Mouse (Mus musculus) forelimb bud, embryonic 11.5 days (tissue): ENCODE measurements at regions not wholly inside any gene's neighbourhood (a gene's known extent, or its start where the extent isn't known, plus 50 kb on each side); places are given as distances from the start of the nearest gene placed in this dataset.

Experiments used
- DNase-seq: peaks from one replicate; pipeline ENCODE4 v3.0.0-alpha.2; 2012; ENCODE audit warnings: low read depth, low spot score

DNA sequence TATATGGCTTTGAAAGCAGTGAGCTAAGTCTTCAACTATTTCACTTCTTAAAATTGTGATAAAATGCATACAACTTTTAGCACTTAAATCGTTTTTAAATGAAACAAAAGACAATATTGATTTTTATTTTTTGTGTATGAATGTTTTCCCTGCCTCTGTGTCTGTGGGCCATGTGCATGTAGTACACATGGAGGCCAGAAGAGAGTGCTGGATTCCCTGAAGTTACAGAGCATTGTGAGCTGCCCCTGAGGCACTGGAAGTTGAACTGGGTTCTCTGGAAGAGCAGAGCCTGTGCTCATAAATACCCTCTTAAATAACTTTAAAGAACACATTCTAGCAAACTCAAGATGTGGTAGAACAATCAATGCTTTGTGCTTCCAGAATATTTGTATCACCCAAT is 61.8 kb upstream of the Gm6812 start:
- peak; percentile 21 for DNase-seq

- DNase-seq = no peak
Measured at GRCm38 (mm10) chrX:68953298-68953697, 60.4 kb upstream of the Gm6812 start.

DNA sequence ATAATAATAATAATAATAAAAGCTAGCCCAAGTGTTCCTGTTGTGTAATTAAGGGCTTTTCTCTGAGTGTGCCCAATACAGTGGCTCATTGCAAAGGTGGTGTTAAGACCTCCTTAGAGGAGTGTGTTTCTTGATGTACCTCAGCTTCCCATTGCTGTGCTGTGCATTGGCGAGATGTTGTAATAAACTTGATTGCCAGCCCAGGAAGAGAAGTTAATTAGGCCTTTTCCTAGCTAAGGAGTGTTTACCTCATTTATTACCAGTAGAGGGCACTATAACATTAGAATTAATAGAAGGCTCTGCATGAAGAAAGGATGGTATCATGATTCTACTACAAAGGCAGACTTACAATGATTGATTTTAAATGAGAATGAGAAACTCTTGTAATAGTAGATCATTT is 57.9 kb upstream of the Gm6812 start:
- peak; percentile 13 for DNase-seq

DNA sequence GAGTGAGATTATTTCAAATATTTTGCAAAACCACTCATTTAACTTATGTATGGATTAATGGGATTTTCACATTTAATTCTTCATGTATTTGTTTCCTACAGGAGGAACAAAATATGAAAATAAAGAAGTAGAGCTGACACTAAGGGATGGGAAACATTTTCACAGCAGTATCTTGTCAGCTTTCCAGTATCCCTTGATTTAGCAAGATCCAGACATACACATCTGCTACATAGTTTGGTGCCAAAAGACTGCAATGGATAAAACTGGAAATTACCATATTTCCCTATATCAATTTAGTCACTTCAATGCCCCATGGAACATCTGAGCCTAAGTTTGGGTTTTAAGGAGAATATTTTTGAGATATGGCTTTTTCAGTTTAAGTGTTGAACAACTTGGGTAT is 52.9 kb upstream of the Gm6812 start:
- no peak for DNase-seq
